Mouse (Mus musculus): ENCODE data around the gene Tjap1.

Gene Tjap1

GRCm38 (mm10) chr17:46283911-46284310 is 1.1 kb upstream of the Tjap1 start:
- no peak for DNase-seq (ENCODE audit: low read depth, low spot score)

- no peak for DNase-seq (ENCODE audit: low read depth, low spot score)
Measured at GRCm38 (mm10) chr17:46283140-46283539, 314 bp upstream of the Tjap1 start.

DNA sequence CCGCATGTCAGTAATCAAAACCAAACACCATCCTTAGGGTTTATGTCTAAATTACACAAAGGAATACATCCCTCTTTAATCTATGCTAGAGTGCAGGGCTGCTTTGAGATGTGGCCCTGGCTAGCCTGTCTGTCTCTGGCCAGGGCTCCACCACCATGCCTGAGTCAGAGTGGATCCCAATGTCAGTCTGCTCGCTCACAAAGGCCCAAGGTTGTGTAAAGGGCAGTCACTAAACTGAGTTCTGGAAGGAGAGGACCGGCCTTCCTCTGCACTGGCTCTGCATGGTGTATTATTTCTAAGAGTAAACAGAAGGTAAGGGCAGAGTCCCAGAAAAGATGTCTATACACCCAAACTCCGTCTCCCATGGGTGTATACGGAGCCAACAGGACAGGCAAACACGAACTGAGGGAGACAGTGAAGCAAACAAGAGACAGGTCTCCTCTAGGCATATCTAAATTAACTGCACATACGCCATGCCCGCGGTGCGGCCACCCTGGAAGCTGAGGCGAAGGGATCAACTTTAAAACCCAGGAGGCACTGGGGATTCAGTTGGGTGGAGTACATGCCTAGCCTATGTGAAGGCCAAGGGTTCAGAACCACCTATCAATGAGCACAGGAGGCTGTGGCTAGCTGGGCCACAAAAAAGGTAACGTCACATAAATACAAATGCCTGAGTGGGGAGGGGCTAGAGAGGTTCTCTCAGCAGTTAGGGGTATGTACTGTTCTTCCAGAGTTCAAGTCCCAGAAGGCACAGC is 4.6 kb downstream of the Tjap1 start:
- no peak for DNase-seq (ENCODE audit: low read depth, low spot score)

- no peak for DNase-seq (ENCODE audit: low read depth, low spot score)
Measured at GRCm38 (mm10) chr17:46277586-46277985, 5.2 kb downstream of the Tjap1 start.

GRCm38 (mm10) chr17:46275506-46275905 is 7.3 kb downstream of the Tjap1 start:
- DNase-seq (ENCODE audit: low read depth, low spot score) = no peak

DNA sequence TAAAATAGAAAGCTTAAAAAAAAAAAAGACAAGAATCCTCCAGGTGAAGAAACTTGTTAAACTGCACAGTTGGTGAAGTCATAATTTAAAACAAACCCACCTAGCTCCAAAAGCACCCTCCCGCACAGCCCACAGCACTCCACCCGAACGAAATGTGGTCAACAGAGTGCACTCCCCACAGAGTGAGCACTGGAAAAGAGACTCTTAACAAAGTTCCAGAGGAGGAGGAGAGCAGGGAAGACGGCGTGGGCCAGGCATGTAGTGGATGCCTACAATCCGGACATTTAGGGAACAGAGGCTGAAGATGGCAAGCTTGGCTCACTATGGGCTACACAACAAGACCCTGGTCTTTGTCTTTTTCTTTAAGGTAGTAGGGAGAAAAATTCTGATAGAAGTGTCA is 7.8 kb downstream of the Tjap1 start:
- no peak for DNase-seq (ENCODE audit: low read depth, low spot score)

DNA sequence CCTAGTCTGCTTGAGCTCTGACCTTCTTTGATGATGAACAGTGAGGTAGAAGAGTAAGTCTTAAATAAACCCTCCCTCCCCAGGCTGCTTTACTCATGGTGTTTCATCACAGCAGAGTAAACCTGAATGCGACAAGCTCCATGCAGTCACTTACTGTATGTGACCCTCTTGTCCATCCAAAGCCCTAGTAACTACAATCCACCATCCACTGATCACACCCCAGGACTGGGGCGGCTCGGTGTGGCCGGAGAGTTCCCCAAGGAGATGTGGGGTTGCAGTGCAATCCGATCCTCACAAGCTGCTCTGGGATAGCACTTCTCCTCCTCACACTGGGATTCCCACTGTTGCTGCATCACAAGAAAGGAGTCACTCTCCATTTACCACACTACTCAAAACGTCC is 8.4 kb downstream of the Tjap1 start:
- no peak for DNase-seq (ENCODE audit: low read depth, low spot score)

DNA sequence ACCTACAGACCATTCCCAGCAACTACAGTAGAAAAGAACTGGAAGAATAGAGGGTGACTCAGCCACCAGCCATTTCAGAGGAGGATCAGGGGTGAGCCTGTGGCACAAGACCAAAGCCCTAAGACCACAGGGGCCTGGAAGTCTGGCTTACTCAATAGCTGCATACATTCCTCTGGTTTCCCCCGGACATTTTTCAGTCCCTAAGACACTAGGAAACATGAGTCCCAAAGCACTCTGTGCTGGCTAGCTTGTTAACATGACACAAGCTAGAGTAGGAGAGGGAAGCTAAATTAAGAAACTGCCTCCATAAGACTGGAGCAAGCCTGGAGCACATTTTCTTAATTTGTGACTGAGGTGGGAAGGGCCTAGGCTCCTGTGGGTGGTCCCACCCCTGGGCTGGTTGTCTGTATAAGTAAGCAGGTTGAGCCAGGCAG is 9.0 kb downstream of the Tjap1 start:
- peak; percentile 74 for DNase-seq (ENCODE audit: low read depth, low spot score)

DNA sequence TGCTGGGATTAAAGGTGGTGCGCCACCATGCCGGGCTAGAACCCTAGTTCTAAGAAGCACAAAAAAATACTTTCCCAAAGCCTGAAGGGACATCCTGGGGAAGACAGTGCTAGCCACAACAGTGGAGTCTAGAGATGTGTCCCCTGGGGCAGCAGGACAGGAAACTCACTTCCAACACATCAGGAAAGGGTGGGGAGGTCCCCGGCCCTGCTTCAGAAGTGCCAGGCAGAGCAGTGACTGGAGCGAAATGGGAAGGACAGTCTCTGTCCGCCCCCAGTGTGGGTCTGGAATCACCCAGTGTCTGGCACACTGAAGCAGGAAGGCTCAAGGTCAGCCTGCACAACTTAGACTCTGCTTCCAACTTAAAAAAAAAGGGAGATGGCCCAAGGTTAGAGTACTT is 10.2 kb downstream of the Tjap1 start:
- no peak for DNase-seq (ENCODE audit: low read depth, low spot score)

DNA sequence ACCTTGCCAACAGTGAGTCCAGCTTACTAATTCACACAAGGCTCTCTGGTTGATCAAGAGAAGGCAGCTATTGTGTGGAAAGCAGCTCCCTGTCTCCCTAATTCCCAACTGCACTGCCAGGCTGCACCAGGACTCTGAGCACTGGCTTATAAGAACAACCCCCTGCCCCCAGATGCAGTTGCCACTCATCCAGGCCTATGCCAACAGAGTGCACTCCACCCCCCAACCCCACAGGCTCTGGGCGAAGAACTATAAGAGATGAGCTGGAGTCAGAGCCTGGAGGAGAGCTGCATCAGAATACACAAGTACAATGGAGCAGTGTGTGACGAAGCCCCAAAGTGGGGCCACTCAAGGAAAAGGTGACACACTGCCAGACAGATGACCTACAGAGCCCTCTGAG is 10.8 kb downstream of the Tjap1 start:
- no peak for DNase-seq (ENCODE audit: low read depth, low spot score)

- DNase-seq (ENCODE audit: low read depth, low spot score) = no peak
Measured at GRCm38 (mm10) chr17:46269771-46270534, 12.9 kb downstream of the Tjap1 start.

DNA sequence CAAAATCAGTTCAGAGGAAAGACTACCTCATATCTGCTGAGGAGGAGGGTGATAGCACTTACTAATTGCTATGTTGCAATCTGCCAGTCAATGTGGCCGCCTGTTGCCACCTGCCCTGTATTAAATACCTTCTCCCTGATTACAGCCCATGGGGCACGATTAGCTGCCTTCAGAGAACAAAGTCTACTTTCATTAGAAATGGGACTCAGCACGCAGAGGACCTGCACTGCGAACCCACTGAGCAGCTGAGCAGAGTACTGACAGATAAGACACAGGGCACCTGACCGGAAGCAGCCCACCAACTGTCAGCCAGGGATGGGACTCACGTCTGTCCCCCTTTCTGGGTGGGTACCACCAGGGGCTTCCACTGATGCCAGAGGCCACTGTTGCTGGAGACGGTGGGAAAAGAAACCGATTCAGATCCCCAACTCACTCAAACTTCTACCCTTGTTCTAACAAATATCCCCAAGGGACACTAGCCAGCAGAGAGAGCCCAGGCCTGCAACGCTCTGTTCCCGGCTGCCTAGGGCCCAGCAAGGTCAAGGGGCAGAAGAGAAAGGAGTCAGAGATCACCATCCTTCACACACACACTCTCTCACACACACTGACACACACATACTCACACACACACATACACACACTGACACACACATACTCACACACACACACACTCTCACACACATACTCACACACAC is 14.7 kb downstream of the Tjap1 start:
- DNase-seq (ENCODE audit: low read depth, low spot score) = no peak

DNA sequence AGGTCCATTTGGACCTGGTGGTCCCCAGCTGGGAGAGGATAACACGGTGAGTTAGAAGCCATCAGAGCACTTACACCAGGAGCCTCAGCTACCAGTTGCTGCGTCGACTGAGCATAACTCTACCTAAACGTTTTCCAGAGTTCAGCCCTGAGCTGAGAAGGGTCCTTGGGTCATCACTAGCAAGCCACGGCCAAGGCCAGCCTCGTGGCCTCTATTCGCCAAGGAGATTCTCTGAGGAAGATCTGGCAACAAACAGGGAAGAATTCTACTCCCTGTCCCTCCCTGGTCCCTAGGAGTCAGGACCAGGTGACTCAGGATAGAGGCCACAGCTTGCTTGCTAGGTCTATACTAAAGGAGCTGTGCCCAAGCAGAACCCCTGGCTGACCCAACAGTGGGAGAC is 15.3 kb downstream of the Tjap1 start:
- DNase-seq (ENCODE audit: low read depth, low spot score) = no peak

DNA sequence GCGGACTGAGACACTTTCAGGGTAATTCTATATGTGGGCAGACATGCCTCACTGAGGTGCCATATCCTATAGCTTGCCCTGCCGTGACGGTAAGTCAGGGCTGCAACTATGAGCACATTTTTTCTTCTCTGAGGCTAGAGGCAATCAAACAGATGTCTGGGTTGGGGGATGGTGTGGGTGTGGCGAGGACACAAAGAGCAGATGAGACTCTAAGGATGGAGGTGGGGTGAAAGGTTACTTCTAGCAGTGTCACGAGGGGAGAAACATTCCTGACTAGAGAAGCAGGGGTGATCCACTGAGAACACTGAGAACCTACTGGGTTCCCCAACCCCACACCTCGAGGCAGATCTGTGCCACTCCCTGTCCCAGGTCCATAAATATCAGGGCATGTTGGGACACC is 15.8 kb downstream of the Tjap1 start:
- peak; percentile 75 for DNase-seq (ENCODE audit: low read depth, low spot score)

DNA sequence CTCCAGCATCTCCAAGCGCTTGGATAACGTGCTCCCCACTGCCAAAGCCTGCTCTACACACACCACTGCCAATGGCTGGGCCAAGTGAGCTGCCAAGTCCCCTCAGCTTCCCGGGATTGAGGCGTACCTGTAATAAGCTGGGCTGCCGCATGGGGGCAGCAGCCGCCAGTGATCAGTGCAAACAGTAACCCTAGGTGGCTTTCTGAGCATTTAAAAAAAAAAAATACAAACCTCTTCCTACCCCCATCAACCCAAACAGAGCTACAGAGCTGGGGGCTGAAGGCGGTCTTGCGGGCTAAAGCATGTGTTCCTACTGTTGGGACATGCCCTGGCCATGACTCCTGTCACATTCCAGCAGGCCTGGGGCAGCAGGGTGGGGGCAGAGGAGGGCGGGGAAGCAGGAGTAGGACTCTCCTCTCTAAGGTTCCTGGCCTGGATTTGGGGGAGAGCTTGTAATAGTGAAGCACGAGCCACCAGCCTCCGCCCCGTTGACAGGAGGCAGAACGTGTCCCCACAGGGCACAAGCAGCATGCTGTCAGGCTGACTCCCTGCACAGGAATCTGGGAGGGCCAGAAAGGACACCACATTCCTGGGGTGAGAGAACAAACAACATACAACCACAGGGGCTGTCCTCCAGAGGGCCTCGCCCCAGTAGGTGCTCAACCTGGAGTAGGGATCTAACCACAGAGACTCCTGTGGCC is 16.8 kb downstream of the Tjap1 start:
- DNase-seq (ENCODE audit: low read depth, low spot score) = peak; percentile 91

GRCm38 (mm10) chr17:46265502-46265901 is 17.3 kb downstream of the Tjap1 start:
- DNase-seq (ENCODE audit: low read depth, low spot score) = no peak

DNA sequence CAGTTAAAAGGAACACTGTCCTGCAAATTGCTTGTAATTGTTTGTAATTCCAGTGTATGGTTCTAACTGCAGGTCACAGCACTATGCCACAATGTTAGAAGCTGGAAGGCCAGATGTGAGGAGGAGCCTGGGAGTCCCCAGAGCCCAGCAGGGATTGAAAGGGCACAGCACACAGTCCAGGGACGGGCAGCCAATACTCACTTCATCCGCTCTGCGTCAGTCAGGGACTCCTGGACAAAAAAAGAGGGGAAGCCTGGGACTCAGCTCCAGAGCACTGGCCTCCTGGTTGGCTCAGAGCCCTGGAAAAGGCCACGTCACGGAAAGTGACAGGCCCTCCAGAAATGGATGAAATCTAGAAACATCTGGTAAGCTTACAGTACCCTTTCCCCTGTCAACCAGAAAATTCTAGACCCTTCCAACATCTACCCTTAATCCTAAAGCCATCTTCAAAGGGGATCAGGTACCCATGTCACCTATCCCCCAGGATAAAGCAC is 20.6 kb downstream of the Tjap1 start:
- DNase-seq (ENCODE audit: low read depth, low spot score) = no peak

DNA sequence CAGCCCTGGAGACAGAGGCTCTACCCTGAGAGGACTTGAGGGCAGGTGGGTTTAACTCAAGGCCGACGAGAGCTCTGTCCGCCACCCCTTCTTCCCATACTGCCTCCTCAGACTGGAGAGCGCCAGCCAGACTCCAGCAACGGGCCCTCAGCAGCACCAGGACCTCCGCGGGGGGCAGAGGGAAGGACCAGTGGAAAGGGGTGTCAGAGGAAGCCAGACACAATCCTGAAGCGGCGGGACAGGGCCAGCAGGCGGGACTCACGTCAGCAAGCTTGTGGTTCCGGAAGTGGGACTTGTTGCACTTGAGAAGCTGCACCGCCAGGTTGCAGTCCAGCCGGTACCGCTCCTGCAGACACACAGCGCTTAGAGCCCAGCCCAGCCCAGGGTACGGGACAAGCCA is 23.2 kb downstream of the Tjap1 start:
- no peak for DNase-seq (ENCODE audit: low read depth, low spot score)

GRCm38 (mm10) chr17:46258279-46259053 is 24.4 kb downstream of the Tjap1 start:
- DNase-seq (ENCODE audit: low read depth, low spot score) = peak; percentile 45

- no peak for DNase-seq (ENCODE audit: low read depth, low spot score)
Measured at GRCm38 (mm10) chr17:46255147-46255546, 27.7 kb downstream of the Tjap1 start.

DNA sequence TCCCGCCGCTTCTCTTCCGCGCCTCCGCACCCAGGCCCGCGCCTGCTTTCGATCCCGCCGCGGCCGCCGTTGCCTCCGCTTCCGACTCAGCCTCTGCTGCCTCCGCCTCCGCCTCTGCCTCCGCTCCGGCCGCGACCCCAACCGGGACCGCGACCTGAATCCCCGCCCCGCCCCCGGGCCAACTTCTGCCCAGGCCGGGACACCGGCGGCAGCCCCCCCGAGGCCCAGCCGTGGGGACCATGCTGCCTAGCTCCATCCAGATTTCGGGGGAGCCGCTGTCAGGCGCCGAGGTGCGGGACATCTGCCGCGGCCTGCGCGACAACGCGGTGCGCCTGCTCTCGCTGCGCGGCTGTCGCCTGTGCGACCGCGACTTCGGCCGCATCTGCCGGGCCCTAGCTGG is 28.7 kb downstream of the Tjap1 start:
- DNase-seq (ENCODE audit: low read depth, low spot score) = no peak
